Mouse (Mus musculus) heart, adult 2 months (tissue): ENCODE results near the gene Tpd52l2. TPM values are rescaled to one million over a fixed set of nuclear protein-coding genes. Genes with fewer than 3 reads are reported as not detected.

Experiments
- DNase-seq, 2 experiments: peaks; one replicate each; pipeline ENCODE4 v3.0.0; 2021
- H3K27ac ChIP-seq: fragments of 200-600 bp; 2 replicates; pipeline ENCODE4 v1.8.1; 2022
- H3K27me3 ChIP-seq: fragments of 200-500 bp; 2 replicates; pipeline ENCODE4 v1.6.1; 2012; ENCODE audit warnings: mild to moderate bottlenecking, low read length, inconsistent platforms, mixed read lengths; ENCODE audit not compliant: control insufficient read depth, insufficient read depth
- H3K36me3 ChIP-seq: fragments of 200-500 bp; 2 replicates; pipeline ENCODE4 v1.6.1; 2012; ENCODE audit warnings: low read length, inconsistent platforms; ENCODE audit not compliant: control insufficient read depth, insufficient read depth
- H3K4me1 ChIP-seq: fragments of 200-500 bp; 2 replicates; pipeline ENCODE4 v1.6.1; 2011; ENCODE audit warnings: low read length; ENCODE audit not compliant: control insufficient read depth, insufficient read depth
- H3K4me3 ChIP-seq: fragments of 200-600 bp; 2 replicates; pipeline ENCODE4 v1.8.1; 2022
- H3K79me2 ChIP-seq: fragments of 200-500 bp; replicated peaks from 2 replicates; pipeline ENCODE4 v1.6.1; 2012; ENCODE audit warnings: mild to moderate bottlenecking, inconsistent platforms, low read length, moderate library complexity, mixed read lengths; ENCODE audit not compliant: control insufficient read depth, insufficient read depth
- H3K9ac ChIP-seq: fragments of 200-500 bp; 2 replicates; pipeline ENCODE4 v1.6.1; 2012; ENCODE audit warnings: low read depth, mild to moderate bottlenecking, control low read depth, inconsistent platforms, low read length, mixed read lengths
- CTCF ChIP-seq: fragments of 200-600 bp; IDR thresholded peaks from 2 replicates; pipeline ENCODE4 v1.8.1; 2022; ENCODE audit warnings: antibody characterized with exemption, mild to moderate bottlenecking, moderate library complexity
- EP300 ChIP-seq: fragments of 200-500 bp; IDR thresholded peaks from 2 replicates; pipeline ENCODE4 v1.6.1; 2011; ENCODE audit warnings: low read depth, low read length, control low read depth; ENCODE audit not compliant: insufficient read depth
- POLR2A ChIP-seq: fragments of 200-500 bp; IDR thresholded peaks from 2 replicates; pipeline ENCODE4 v1.6.1; 2011; ENCODE audit warnings: mild to moderate bottlenecking, low read depth, low read length, control low read depth; ENCODE audit not compliant: insufficient read depth
- WGBS: fragments of 180-500 bp; shearing (Covaris S2); methylation state at CpG from one replicate; pipeline ENCODE4 v1.1.7; 2018; 5-methylcytosine and 5-hydroxymethylcytosine counted together
- intact Hi-C: fragments of 180-260 bp; cut with DNase I; formaldehyde crosslinking; loops from one replicate; pipeline ENCODE4 v1.15.1; 2025
- polyA plus RNA-seq: library from polyadenylated mRNA; depleted of rRNA; stranded (reverse); fragments of >200 nt; gene quantifications from 2 replicates; pipeline ENCODE4 v1.2.3, GENCODE M21; 2012
- total RNA-seq, 2 experiments: library from RNA; stranded (reverse); gene quantifications; 2 replicates each; pipeline ENCODE4 v1.2.3; 2021

The Tpd52l2 gene
- total and polyA plus RNA-seq, 3 experiments: 56.8 to 61.1 (median 58.7) TPM

DNA sequence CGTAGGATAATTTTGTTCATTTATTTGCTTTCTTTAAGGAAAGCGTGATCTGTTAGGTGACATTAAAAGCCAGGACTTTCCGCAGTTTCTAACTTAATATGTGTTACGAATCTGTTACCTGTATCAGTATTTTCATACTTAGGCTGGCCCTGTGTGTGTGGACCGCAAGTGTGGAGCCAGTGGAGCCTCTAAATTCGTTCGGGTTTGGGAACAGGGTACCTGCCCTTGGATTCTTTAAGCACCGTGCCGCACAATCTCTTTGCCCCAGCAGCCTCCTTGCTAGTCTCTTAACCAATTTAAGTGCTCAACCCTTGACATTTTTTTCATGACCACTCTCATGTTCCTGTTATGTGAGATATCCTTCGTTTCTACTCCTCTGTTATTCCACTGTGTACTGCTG lies 24.5 kb downstream of the Tpd52l2 start:
- Histone ChIP-seq H3K36me3 (peaks cover 24% of the 10 kb centered on the region), H3K27ac (no peak overlapping the region; the same call in 1 of the 2 replicates), H3K4me1 (peaks cover 10% of the 10 kb centered on the region), H3K27me3 (no peaks in the 10 kb centered on the region), H3K9ac (peak overlapping the region; percentile 63), H3K4me3 (peak overlapping the region; percentile 96), H3K79me2 (peaks cover 10% of the 10 kb centered on the region)
- TF ChIP-seq POLR2A: no peak
- TF ChIP-seq CTCF: no peak
- no peak for TF ChIP-seq EP300
- DNase-seq: no peak
- 21% methylated on average over 10 of the region's 10 CpGs for WGBS
- intact Hi-C loops: loop anchor here (2.0 to 5.0 kb wide), 2 partner anchors 15 to 161 kb away; partner anchors contain the start of gene Tcea2

DNA sequence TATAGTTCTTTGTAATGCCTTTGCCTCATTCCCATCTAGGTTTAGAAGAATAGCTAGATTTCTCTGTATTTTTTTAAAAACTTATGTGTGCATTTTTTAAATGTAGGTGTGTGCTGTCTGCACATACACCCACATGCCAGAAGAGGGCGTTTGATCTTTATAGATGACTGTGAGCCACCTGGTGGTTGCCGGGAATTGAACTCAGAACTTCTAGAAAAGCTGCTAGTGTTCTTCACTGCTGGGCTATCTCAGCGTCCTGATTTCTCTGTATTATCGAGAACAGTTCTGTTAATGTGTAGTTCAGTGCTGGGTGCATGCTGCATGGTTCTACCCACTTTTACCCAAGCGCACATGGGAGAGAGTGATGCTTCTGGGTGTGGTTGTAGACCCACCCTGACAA lies 25.9 kb downstream of the Tpd52l2 start:
- Histone ChIP-seq H3K4me1 (peaks cover 10% of the 10 kb centered on the region), H3K4me3 (no peak overlapping the region), H3K27me3 (no peaks in the 10 kb centered on the region), H3K36me3 (peaks cover 24% of the 10 kb centered on the region), H3K9ac (no peak overlapping the region), H3K79me2 (peaks cover 10% of the 10 kb centered on the region), H3K27ac (no peak overlapping the region)
- intact Hi-C loops: loop anchor here (1.0 to 5.0 kb wide), 2 partner anchors 58 to 159 kb away; partner anchors contain the start of gene Tcea2
- 66% methylated on average over 5 of the region's 5 CpGs for WGBS
- DNase-seq: peak in 1 of 2 experiments; percentile 10
- TF ChIP-seq POLR2A (no peak), CTCF (peak; percentile 88)

DNA sequence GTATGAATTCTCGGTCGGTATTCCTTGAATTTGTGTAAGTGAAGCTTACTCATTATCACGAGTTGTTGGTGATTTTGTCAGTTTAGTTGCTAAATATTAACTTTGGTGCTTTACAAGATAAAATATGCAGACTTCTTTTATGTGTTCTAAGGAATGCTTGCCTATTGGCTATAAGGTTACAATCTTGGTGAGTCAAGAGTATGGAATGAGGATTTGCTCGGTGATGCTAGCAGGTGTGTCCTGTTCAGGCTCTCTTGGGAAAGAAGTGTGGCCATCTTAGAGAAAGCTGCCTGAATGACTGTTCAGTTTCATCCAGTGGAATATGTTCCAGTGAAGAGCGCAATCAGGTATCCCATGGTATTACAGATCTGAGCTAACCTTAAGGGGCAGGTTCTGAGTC lies 28.6 kb downstream of the Tpd52l2 start:
- no peaks in the 10 kb centered on the region for H3K27me3 ChIP-seq
- no peak for DNase-seq
- H3K4me3 ChIP-seq: no peak overlapping the region
- peaks cover 22% of the 10 kb centered on the region for H3K36me3 ChIP-seq
- no peak overlapping the region for H3K27ac ChIP-seq
- intact Hi-C loops: no loop called here
- peaks cover 10% of the 10 kb centered on the region for H3K79me2 ChIP-seq
- WGBS: 57% methylated on average over 5 of the region's 5 CpGs
- H3K9ac ChIP-seq: no peak overlapping the region
- peaks cover 10% of the 10 kb centered on the region for H3K4me1 ChIP-seq
- TF ChIP-seq POLR2A: no peak
- no peak for TF ChIP-seq CTCF
- no peak for TF ChIP-seq EP300

DNA sequence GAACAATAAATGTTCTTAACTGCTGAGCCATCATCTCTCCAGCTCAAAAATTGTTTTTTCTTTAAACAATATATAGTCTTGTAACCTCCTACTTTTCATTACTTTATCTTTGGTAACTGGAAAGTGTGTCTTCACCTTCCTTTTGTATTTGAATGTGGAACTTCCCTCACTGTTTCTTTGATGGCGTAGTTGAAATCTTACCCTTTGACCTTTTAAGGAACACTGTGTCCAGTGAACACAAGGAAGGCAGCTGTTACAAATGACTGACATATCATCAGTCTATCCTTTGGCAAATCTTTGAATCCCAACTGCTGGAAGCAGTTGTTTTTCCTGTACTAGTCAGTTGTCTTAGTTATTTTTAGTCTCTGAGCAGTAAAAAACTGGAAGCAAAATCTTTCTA lies 32.1 kb downstream of the Tpd52l2 start:
- TF ChIP-seq POLR2A (no peak), EP300 (no peak), CTCF (no peak)
- peaks cover 5% of the 10 kb centered on the region; the same call in 1 of the 2 replicates for H3K4me1 ChIP-seq
- no peak overlapping the region for H3K4me3 ChIP-seq
- H3K27me3 ChIP-seq: no peaks in the 10 kb centered on the region
- no peak for DNase-seq
- WGBS: 71% methylated on average over 1 of the region's 1 CpGs
- H3K27ac ChIP-seq: no peak overlapping the region
- no peak overlapping the region for H3K9ac ChIP-seq
- peaks cover 12% of the 10 kb centered on the region for H3K79me2 ChIP-seq
- intact Hi-C loops: no loop called here
- H3K36me3 ChIP-seq: peaks cover 8% of the 10 kb centered on the region

DNA sequence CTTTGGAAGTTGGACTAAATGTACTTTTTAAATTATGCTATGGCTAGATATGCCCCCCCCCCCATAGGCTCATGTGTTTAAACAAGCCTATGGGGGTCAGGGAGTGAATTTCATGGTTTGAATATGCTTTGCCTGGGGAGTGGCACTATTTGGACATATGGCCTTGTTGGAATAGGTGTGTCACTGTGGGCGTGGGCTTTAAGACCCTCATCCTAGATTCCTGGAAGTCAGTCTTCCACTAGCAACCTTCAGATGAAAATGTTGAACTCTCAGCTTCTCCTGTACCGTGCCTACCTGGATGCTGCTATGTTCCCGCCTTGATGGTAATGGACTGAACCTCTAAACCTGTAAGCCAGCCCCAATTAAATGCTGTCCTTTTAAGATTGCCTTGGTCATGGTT lies 35.6 kb downstream of the Tpd52l2 start:
- H3K27ac ChIP-seq: no peak overlapping the region
- no peaks in the 10 kb centered on the region for H3K27me3 ChIP-seq
- WGBS: 98% methylated on average over 3 of the region's 3 CpGs
- H3K4me3 ChIP-seq: no peak overlapping the region
- no peak overlapping the region for H3K9ac ChIP-seq
- peaks cover 20% of the 10 kb centered on the region for H3K36me3 ChIP-seq
- DNase-seq: no peak
- intact Hi-C loops: no loop called here
- peaks cover 10% of the 10 kb centered on the region for H3K79me2 ChIP-seq
- peaks cover 6% of the 10 kb centered on the region for H3K4me1 ChIP-seq
- TF ChIP-seq CTCF (no peak), EP300 (no peak), POLR2A (no peak)

DNA sequence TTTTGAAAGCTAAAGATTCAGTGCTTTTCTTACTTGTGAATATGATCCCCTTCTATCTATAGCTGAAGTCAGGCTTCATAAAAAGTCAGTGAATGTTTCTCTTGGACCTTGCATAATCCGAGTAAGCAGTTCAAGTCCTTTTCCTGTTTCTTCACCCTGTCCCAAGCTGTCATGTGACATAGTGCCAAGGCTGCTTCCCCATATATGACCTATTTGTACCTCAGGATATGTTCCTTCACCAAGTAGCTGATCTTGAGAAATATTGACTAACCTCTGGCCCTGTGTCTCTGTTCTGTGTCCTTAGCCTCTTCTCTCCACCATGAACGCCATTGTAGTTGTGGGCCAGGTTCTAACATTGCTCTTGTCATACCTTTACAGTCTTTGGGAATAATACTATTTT lies 39.5 kb downstream of the Tpd52l2 start:
- no peak overlapping the region for H3K27ac ChIP-seq
- no peaks in the 10 kb centered on the region for H3K27me3 ChIP-seq
- DNase-seq: no peak
- H3K4me3 ChIP-seq: no peak overlapping the region
- WGBS: 65% methylated on average over 2 of the region's 2 CpGs
- intact Hi-C loops: loop anchor here (2.0 kb wide), 1 partner anchor 16 kb away; the partner anchor contains the start of gene Dnajc5
- H3K36me3 ChIP-seq: peaks cover 28% of the 10 kb centered on the region
- no peak overlapping the region for H3K9ac ChIP-seq
- TF ChIP-seq POLR2A (no peak), CTCF (no peak), EP300 (no peak)
- peaks cover 12% of the 10 kb centered on the region for H3K79me2 ChIP-seq
- H3K4me1 ChIP-seq: peaks cover 10% of the 10 kb centered on the region
